Mouse (Mus musculus) splenic B cell, adult 2 months (primary cell): ENCODE results near the gene Sept10.
A peak's percentile ranks its signal among the peaks of the same experiment; 100 is the strongest.

Experiments used
- DNase-seq: peaks from one replicate; pipeline ENCODE4 v3.0.0-alpha.2; 2011; ENCODE audit warnings: low read depth, low spot score
- H3K27me3 ChIP-seq: 2 replicates; pipeline ENCODE4 v1.6.1; 2012; ENCODE audit warnings: mild to moderate bottlenecking, low read length, moderate library complexity, mixed read lengths; ENCODE audit not compliant: control insufficient read depth, poor library complexity, insufficient read depth, severe bottlenecking
- H3K36me3 ChIP-seq: 2 replicates; pipeline ENCODE4 v1.6.1; 2012; ENCODE audit warnings: mild to moderate bottlenecking, low read length, moderate library complexity, mixed read lengths; ENCODE audit not compliant: control insufficient read depth, poor library complexity, insufficient read depth, severe bottlenecking

Gene Sept10

GRCm38 (mm10) chr10:59194891-59195290 lies 26.8 kb downstream of the Sept10 start:
- no peaks in the 10 kb centered on the region for H3K27me3 ChIP-seq
- DNase-seq = no peak
- no peaks in the 10 kb centered on the region for H3K36me3 ChIP-seq

- no peak for DNase-seq
- H3K36me3 ChIP-seq = no peaks in the 10 kb centered on the region
Observed at GRCm38 (mm10) chr10:59182306-59182705, 39.3 kb downstream of the Sept10 start.

GRCm38 (mm10) chr10:59179620-59180019 lies 42.0 kb downstream of the Sept10 start:
- H3K27me3 ChIP-seq = no peaks in the 10 kb centered on the region
- no peak for DNase-seq
- no peaks in the 10 kb centered on the region for H3K36me3 ChIP-seq

More at GRCm38 (mm10) chr10:59182306-59182705, 39.3 kb downstream of the Sept10 start:
- H3K27me3 ChIP-seq = no peaks in the 10 kb centered on the region

- no peak for DNase-seq
- Histone ChIP-seq H3K36me3 (no peaks in the 10 kb centered on the region), H3K27me3 (no peaks in the 10 kb centered on the region)
Observed at GRCm38 (mm10) chr10:59172539-59172938, 49.1 kb downstream of the Sept10 start.

GRCm38 (mm10) chr10:59171042-59171441 lies 50.6 kb downstream of the Sept10 start:
- H3K27me3 ChIP-seq = no peaks in the 10 kb centered on the region
- no peaks in the 10 kb centered on the region for H3K36me3 ChIP-seq
- no peak for DNase-seq

- peak; percentile 50 for DNase-seq
- Histone ChIP-seq H3K27me3 (no peaks in the 10 kb centered on the region), H3K36me3 (no peaks in the 10 kb centered on the region)
Observed at GRCm38 (mm10) chr10:59166104-59166944, 55.3 kb downstream of the Sept10 start.

GRCm38 (mm10) chr10:59162185-59162897 lies 59.3 kb downstream of the Sept10 start:
- H3K27me3 ChIP-seq = no peaks in the 10 kb centered on the region
- DNase-seq = no peak

GRCm38 (mm10) chr10:59158627-59159026 lies 63.0 kb downstream of the Sept10 start:
- no peak for DNase-seq
- H3K36me3 ChIP-seq = no peaks in the 10 kb centered on the region
- H3K27me3 ChIP-seq = no peaks in the 10 kb centered on the region

More at GRCm38 (mm10) chr10:59162185-59162897, 59.3 kb downstream of the Sept10 start:
- no peaks in the 10 kb centered on the region for H3K36me3 ChIP-seq

GRCm38 (mm10) chr10:59152544-59153081 lies 69.0 kb downstream of the Sept10 start:
- no peaks in the 10 kb centered on the region for H3K36me3 ChIP-seq
- H3K27me3 ChIP-seq = no peaks in the 10 kb centered on the region; the same call in 1 of the 2 replicates
- DNase-seq = no peak

GRCm38 (mm10) chr10:59150938-59151657 lies 70.5 kb downstream of the Sept10 start:
- Histone ChIP-seq H3K27me3 (no peaks in the 10 kb centered on the region; the same call in 1 of the 2 replicates), H3K36me3 (no peaks in the 10 kb centered on the region)
- no peak for DNase-seq

- Histone ChIP-seq H3K36me3 (no peaks in the 10 kb centered on the region), H3K27me3 (no peaks in the 10 kb centered on the region; the same call in 1 of the 2 replicates)
- DNase-seq = peak; percentile 52
Observed at GRCm38 (mm10) chr10:59149956-59150383, 71.7 kb downstream of the Sept10 start.

GRCm38 (mm10) chr10:59133478-59134009 lies 88.1 kb downstream of the Sept10 start:
- no peaks in the 10 kb centered on the region for H3K36me3 ChIP-seq
- H3K27me3 ChIP-seq = no peaks in the 10 kb centered on the region
- DNase-seq = no peak

- no peaks in the 10 kb centered on the region for H3K27me3 ChIP-seq
- no peaks in the 10 kb centered on the region for H3K36me3 ChIP-seq
- no peak for DNase-seq
Observed at GRCm38 (mm10) chr10:59131926-59132628, 89.6 kb downstream of the Sept10 start.

GRCm38 (mm10) chr10:59127637-59128036 lies 94.0 kb downstream of the Sept10 start:
- Histone ChIP-seq H3K36me3 (no peaks in the 10 kb centered on the region), H3K27me3 (no peaks in the 10 kb centered on the region)
- DNase-seq = no peak
